Mouse (Mus musculus): ENCODE measurements around the gene Birc3.
"Not testable (repeated sequence)": the region's sequence is repeated elsewhere in the genome, so short reads cannot be mapped to it uniquely, and the experiment has no call there.

Birc3 gene

DNA sequence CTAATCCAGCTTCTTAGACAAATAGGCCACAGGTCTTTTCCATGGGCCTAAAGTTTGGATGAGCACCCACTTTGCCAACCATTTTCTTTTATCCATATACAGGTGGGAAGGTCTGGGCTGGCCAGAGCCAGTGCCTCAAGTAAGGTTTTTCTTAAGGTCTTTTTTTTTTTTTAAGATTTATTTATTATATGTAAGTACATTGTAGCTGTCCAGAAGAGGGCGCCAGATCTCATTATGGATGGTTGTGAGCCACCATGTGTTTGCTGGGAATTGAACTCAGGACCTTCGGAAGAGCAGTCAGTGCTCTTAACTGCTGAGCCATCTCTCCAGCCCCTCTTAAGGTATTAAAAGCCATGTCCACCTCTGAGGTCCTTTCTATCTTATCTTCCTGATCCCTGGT is 6.0 kb downstream of the Birc3 start:
- not testable (repeated sequence) for DNase-seq

DNA sequence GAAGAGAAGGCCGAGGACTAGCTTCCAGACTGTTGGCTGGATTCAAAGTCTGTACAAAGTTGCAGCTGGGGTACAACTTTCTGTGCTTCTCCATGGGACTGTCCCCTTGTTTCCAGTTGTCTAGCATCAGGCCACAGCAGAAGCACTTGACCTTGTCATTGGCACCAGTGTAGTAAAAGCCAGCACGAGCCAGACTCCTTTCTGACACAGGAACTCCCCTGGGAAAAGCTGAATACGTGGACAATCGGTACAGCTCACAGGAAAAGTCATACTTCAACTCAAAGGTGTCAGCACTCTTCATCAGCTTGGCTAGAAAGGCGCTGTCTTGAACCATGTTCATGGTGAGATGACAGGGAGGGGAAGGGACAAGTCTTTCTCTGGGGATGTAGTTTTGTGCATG is 12.0 kb downstream of the Birc3 start:
- no peak for DNase-seq

DNA sequence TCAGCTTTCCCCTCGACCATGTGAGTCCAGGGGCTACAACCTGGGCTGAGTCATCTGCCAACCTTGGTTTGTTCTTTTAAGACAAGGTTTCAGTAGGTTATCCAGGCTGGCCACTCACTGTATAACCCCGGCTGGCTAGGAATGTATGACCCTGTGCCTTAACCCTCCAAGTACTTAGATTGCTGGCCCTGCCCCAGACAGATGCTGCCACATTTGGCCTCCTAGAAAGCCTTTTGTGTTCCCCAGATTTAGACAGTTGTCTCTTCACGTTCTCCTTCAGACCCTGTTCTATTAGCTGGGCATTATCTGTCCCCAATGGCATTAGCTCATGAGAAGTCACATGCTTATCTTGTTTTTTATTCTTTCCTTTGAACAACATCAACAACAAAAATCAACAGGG is 17.1 kb downstream of the Birc3 start:
- DNase-seq, result no peak

DNA sequence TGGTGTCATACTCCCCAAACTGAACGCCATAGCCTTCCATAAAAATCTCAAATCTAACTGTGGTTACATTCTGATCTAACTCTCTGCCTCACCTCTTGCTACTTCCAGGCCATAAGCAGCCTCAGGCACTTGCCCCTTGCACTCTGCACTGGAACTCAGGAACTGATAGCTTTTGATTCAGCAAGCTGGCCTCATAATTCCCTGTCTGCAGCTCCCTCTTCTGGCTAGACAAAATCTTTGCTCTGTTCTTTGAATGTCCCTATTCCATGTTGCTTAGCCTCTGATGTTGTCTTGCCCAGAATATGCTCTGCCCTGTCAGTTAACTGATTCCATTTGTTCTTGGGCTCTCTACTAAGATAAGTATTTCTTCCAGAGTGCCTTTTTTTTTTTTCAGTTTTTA is 17.6 kb downstream of the Birc3 start:
- peak; percentile 68 to 71 for DNase-seq

DNA sequence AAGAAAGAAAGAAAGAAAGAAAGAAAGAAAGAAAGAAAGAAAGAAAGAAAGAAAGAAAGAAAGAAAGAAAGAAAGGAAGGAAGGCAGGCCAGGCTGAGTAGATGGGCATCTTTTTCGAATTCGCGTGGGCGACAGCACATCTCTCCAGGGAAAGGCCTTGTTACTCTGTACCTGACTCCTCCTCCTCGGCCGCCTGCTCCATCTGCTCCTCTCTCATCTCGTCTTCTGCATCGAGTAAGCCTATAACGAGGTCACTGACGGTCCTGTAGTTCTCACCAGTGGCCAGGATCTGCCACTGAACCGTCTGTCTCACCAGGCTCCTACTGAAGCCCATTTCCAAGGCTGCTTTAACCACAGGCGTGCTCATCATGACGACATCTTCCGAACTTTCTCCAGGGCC is 18.8 kb downstream of the Birc3 start:
- not testable (repeated sequence) for DNase-seq

DNA sequence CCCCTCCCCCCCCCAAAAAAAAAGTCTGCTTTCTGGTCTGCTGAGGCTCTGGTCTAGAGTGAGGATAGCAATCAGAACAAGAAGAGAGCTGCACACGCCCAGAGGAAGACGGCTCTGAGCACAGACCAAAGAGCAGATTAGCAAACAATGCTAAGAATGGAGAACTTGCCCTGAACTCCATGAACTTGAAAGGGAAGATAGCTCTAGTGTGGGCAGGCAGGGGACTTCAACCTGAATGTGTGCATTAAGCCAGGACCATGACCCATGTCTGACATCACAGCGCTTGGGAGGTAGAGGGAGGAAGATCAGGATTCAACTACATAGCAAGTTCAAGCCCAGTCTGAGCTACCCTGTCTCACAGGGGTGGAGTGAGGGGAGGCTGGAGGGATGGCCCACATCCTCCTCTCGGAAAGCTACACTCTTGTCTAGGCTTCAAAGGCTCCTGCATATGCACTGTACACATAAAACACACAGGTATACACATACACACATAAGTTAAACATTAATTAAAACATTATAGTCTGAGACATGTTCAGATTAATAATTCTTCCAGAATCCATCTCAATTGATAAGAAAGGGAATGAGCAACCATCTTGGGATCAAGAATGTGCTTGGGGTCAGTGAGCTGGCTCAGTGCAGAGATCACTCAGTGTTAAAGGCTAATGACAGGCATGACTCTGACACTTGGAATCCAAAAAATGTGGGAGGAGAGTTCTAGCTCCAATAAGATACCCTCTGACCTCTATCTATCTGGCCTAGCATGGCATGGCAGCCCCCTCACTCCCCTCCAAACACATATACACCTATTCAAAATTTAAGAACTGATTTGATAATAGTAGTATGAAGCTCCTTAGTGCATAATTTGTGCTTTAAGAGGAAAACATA is 20.4 kb downstream of the Birc3 start:
- no peak for DNase-seq

DNA sequence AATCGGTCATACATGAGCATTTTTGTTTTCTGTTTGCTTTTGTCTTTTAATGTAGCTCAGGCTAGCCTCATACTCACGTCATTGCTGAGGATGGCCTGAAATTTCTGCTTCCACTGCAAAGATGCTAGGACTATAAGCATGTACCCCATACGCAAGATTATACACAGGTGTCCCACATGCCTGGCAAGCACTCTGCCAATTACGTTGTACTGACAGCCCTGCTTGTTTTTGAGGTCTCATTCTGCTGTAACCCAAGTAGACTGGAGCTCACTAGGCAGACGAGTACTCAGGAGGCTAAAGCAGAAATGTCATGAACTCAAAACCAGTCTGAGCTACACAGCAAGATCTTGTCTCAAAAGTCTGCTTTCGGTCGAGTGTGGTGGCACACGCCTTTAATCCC is 21.1 kb downstream of the Birc3 start:
- DNase-seq, result no peak

DNA sequence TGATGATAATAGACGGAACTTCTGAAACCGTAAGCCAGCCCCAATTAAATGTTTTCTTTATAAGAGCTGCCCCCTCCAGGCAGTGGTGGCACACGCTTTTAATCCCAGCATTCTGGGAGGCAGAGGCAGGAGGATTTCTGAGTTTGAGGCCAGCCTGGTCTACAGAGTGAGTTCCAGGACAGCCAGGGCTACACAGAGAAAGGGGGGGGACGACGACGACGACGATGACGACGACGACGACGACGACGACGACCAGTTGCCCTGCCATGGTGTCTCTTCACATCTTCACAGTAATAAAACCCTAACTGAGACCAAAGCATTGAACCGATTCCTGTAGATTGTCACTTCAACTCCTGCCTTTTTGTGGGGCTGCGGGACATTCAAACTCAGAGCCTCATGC is 24.8 kb downstream of the Birc3 start:
- DNase-seq, result no peak

DNA sequence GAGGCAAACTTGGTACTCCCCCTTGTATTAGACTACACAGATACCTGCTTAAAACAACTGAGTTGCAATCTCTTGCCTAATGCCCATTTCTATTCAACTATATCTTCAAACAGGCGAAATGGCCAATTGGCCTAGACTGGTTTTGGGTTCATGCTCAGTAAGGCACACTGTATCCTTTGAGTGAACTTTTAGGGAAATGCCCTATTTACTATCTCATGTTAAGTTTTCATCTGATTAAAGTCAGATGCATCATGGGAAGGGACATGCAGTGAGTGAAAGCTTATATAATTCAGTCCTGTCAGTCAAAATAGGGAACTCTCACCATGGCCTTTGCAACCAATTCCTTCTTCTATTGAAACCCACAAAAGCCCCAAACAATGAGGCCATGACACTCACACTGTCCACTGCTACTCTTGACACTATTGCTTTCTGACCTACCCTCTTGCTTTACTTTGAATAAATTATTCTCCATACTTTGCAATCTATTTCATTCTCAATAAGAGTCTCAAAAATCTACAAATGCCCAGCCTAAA is 26.3 kb downstream of the Birc3 start:
- DNase-seq, result no peak

DNA sequence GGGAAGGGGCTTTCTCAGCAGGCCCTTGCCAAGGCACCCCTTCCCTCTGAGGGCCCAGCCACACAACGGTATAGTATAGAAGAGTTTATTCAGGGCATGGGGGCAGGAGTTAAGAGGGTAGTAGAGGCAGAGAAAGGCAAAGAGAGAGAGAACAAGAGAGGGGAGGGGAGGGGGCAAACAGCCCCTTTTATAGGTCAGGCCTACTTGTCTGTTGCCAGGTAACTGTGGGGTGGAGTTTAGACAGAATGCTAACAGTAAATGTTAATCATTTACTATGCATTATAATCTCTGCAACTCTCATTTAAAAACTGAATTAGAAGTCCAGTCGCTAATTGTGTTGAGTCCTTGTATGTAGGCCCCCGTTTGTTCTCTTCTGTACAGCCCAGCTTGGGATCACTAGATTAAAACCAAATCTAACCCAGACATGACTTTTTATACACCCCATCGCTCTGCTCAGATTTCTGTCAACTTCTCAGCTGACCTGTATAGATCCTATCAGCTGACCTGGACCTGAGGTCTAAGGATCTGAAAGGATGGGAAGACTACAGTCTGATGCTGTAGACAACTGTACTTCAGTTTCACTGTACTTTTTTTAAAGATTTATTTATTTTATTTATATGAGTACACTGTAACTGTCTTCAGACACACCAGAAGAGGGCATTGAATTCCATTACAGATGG is 27.6 kb downstream of the Birc3 start:
- peak in 1 of 2 experiments; percentile 34 for DNase-seq

DNA sequence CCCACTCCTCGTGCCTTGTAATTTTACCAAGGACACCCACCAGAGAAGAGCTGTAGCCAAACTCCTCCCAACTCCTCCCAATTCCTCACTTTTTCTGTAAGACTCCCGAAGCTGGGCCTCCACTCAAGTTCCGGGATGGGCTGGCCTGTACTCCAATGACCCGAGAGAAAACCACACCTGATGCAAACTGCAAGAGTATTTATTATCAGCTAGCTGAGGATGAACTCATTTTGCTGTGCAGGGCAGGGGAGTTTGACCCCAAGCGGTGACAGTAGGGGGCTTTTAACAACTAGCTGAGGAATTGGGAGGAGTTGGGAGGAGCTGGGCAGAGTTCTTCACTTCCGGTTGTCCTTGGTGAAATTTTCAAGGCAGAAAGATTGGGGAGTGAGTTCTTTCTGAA is 31.8 kb downstream of the Birc3 start:
- DNase-seq, result no peak

DNA sequence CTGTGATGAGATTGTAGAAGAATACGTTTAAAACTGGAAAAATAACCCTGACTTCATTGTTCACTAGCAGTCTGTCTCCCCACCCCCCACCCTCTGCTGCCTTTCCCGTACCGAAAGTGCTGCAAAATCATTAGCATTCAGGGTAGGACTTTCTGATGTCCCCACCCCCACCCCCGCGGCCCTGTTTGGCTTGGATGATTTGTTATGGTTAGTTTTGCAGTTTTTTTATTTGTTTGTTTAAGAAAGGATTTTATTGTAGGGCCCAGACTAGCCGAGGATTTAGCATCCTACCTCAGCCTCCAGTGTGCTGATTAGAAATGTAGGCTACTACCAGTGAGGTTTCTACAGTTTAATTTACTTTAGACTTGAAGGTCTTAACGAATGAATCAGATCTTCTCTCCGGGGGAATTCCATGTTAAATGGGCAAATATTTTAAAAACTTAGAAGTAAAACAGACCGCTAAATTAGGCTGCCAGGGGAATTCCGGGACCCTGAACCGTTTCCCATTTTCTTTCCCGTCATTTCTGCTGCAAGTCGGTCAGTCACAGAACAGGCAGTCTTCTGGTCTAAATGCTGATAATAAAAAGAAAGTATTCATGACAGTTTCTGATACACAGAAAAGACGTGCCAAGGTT is 35.1 kb downstream of the Birc3 start:
- DNase-seq, result no peak

DNA sequence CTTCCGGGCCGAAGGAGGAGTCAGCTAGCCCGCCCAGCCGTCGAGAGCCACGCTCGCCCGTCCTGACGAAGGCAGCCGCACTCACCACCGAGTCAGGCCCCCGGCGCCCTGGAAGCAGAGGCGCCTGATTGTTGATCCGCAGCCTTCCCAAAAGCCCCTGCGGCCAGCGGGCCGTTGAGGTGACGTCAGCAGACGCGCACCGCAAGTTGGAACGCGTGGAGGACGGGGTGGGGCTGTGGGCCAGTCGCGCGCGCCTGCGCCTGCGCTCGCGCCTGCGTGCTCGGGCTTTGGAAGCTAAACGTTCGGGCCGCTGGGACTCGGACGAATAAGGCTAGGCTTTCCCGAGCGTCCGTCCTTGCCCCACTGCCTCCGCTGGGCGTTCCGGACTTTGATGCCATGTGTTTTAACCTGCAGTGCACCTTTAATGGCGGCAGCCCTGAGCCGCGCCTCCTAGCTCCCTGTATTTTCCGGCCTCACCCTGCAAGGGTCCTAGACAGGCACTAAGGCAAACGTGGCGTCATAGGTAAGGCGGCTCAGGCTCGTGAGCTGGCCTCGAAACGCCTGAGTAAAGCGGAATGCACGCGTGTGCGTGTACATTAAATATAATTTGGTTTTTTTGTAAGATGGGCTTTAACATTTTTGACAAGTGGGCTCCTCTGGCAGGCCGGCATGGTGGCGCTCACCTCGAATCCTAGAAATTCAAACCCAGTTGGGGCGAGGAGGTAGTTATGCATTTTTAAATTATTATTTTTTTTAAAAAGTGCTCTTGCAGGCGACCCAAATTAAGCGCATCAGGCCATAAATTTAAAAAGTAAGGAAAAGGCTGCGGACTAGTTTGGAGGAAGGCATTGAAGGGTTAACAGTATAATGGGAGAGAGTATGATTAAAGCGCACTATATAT is 35.8 kb downstream of the Birc3 start, which contains the start of gene Birc2:
Birc2 (minus strand) TSS at position 160 of the 901 bp plus-strand sequence.
- DNase-seq, result peak; percentile 96 to 98

DNA sequence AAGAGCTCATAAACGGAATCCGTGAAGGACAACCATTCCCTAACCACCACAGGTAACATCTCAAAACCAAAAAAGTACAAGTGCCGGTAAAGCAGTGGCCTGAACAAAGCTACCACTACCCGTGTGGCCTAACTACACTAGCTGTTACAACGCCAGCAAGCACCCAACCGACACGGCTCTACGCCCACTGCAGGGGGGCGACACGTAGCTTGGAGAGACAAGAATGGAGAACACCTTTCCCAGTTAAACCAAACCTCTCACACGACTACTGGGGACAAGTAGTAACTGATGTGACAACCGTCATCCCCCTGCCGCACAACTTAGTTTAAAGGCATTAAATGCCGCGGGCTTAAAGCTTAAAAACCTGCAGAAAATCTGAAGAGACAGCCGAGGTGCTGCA is 36.7 kb downstream of the Birc3 start:
- peak; percentile 41 to 70 for DNase-seq

DNA sequence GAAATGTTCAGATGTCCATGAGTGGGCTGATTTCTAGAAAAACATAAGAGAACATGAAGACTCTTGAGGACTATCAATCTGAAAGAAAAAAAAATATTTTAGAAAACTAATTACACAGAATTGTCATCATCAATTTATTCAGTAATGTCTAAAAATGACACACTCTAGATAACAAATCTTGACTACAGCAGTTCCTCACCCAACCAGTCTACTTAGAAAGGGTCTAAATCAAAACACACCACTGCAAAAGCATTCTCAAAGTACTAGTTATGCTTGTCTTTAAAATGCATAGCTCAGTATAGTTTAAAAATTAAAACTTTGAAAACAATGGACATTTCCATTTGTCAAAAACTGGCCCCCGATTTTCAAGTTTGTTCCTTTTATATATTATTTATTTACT is 37.7 kb downstream of the Birc3 start:
- DNase-seq, result no peak

DNA sequence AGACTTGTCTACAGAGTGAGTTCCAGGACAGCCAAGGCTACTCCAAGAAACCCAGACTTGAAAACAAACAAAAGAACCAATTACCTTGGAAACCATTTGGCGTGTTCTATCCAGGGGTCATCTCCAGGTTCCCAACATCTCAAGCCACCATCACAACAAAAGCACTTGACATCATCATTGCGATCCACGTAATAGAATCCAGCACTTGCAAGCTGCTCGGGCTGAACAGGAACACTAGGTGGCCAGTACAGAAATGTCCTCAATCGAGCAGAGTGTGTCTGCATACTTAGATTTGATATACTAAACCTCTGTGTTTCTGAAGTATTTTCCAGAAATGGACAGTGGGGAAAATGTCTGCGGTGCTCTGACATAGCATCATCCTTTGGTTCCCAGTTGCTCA is 39.6 kb downstream of the Birc3 start:
- no peak for DNase-seq

DNA sequence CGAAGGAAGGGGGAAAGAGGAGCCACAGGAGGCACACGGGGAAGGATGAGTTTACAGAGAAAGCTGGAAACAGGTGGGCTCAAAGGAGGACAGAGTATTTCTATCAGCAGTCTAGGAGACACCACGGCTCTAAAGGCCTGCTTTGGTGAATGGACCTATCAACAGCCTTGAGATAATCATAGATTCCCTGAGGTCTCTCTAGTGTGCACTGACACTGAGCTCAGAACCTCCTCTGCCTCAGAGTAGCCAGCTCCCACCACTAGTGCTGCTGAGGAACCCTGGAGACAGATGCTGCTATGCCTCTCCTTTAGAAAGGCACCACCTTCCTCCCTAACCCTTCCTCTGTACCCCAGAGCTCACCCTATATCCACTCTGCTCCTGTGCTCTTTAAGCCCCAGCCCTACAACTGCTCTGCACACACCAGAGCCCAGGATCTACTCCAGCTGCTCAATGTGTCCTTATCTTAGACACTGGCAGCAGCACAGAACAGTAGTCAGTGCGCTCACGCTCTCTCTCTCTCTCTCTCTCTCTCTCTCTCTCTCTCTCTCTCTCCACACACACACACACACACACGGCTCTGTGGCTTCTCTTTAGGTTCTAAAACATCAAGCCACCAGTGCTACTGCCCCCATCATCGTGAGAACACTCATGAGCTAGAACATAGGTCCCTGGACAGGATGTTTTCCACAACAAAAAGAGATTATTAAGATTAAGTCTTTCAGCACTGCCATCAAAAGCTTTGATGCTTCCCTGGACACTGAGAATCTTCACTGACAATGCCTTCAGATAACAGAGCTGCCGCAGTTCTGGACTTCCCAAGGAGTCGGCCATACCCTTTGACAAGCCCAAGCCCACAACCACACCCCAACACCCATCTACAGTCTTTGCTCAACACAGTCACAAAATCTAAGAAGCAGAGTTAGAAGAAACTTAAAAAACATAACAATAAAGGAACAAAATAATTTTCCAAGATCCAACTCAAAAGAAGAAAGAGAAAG is 43.2 kb downstream of the Birc3 start:
- no peak for DNase-seq

DNA sequence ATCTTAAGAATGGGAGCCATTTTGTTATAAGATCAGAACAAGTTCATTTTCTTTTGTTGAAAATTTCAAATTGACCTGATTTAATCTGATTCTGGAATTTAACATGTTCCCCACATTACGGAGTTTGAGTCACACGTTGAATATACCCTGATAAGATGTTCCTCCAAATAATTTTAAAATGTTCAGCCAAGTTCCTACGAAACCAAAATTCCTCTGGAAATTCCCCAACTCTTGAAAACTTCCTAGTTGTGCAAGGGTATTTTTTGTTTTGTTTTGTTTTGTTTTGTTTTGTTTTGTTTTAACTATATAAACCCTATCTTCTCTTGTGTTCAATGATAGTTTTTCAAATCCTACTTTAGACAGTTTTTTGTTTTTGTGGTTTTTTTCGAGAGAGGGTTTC is 44.3 kb downstream of the Birc3 start:
- DNase-seq, result no peak

DNA sequence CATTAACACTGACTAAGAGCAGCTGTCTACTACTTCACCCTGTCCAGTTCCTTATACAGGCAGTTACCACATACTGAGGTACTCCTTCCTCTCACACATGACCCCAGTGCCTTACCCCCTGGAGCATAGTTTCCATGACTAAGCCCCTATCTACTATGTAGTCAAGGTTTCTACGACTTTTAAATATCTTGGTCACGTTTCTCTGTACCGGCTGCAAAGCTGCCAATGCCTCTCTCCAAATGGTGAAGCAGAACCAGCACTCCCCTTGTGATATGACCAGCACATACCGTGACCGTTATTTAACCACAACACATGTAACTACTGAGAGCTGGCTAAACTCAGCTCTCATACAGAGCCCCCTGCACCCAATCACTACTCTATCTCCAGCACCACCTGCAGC is 48.1 kb downstream of the Birc3 start:
- no peak for DNase-seq

DNA sequence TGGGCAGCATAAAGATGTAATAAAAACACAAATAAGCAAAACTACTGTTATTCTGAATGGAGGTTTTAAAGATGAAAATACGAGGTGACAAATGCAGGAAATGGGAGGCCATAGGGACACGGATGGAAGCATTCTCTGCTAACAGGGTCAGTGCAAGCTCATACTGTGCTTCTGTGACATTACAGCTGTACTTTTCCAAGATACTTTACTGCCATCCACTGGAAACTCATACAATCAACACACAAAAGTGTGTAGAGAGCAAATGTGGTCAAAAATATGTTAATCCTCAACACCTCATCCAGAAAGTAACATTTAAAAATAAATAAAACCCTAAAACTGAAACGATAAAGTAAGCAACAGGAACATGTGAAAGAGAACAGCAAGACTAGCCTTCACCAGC is 50.2 kb downstream of the Birc3 start:
- no peak for DNase-seq

DNA sequence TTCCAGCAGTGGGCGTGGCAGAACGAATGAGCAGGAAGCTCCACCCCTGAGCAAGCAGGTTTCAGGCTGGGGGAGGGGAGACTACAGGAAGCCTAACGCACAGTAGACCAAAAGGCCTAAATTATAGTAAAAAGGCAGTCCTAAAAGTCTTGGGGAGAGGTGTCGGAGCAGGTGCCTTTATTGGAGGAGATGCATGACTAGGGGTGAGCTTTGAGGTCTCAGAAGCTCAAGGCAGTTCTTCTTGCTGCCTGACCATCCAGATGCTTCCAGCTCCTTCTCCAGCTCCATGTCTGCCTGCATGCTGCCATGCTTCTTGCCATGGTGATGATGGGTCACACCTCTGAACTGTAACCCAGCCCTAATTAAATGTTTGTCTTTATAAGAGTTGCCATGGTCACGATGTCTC is 67.9 kb downstream of the Birc3 start:
- DNase-seq, result no peak
